ENCODE assay signal across 30 mouse cellular contexts in the genomic region with DNA sequence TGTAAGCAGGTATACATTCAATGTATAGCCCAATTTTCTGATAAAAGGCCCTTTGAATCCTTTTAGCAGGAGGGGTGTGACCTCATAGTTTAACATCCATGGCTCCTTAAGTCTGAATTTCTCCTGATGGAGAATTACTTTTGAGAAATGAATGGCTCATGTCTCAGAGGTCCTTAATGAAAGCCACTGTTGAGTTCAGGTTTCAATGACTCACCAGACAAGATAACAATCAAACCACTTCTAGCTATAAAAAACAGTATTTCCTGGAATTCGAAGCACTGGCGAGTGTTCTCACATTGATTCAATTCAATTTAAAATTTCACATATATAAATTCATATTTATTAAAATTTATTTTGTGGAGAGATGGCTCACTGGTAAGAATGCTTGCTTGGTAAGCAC. TPM values are rescaled to one million over a fixed set of nuclear protein-coding genes. Genes with fewer than 3 reads are reported as not detected.
DNase-seq lines count a peak whose midpoint lies in the region; ATAC-seq lines count a peak whose summit lies in the region.
"Had no signal": no experiment of that assay in that cellular context is flagged by ENCODE, and none has a peak within 500 bp of the region (broad histone marks: within the 10 kb centered on the region; RNA-seq: fewer than 3 reads in every experiment).

No protein-coding gene starts in this region.

- H3K4me3 ChIP-seq in forebrain, embryonic 13.5 days = no peak overlapping the region
- no peak overlapping the region for H3K4me3 ChIP-seq in forebrain, embryonic 16.5 days (replicated peaks; ENCODE audit: low read length)
- H3K4me3 ChIP-seq: embryonic facial prominence, embryonic 10.5 days; embryonic facial prominence, embryonic 13.5 days; erythroblast, embryonic 14.5 days; hindbrain, embryonic 13.5 days had no signal

- no peaks in the 10 kb centered on the region for H3K36me3 ChIP-seq in forebrain, embryonic 13.5 days (ENCODE audit: poor library complexity, severe bottlenecking)
- no peaks in the 10 kb centered on the region for H3K36me3 ChIP-seq in forebrain, embryonic 16.5 days (ENCODE audit: control insufficient read depth, insufficient read depth)
- H3K36me3 ChIP-seq: embryonic facial prominence, embryonic 10.5 days; embryonic facial prominence, embryonic 13.5 days; G1E; hindbrain, embryonic 13.5 days had no signal

- no peak for ATAC-seq in forebrain, embryonic 13.5 days
- ATAC-seq in forebrain, embryonic 16.5 days = no peak
- ATAC-seq: hindbrain, postnatal 0 days; inflammation-experienced regulatory T-cells, adult 6 months; intestine, embryonic 16.5 days; Patski had no signal

- H3K9ac ChIP-seq in forebrain, embryonic 13.5 days = no peak overlapping the region
- no peak overlapping the region for H3K9ac ChIP-seq in forebrain, embryonic 16.5 days (replicated peaks; ENCODE audit: low read depth, low read length)
- H3K9ac ChIP-seq: embryonic facial prominence, embryonic 13.5 days; hindbrain, embryonic 13.5 days had no signal

- peak overlapping the region; percentile 75; the same call in 1 of the 2 replicates for H3K27ac ChIP-seq in forebrain, embryonic 13.5 days
- H3K27ac ChIP-seq in forebrain, embryonic 16.5 days (ENCODE audit: low read length) = no peak overlapping the region
- H3K27ac ChIP-seq: embryonic facial prominence, embryonic 10.5 days; embryonic facial prominence, embryonic 13.5 days; hindbrain, embryonic 13.5 days; hindbrain, postnatal 0 days had no signal

- H3K4me2 ChIP-seq in forebrain, embryonic 13.5 days = no peak overlapping the region
- H3K4me2 ChIP-seq in forebrain, embryonic 16.5 days (ENCODE audit: low read length) = no peak overlapping the region
- H3K4me2 ChIP-seq: embryonic facial prominence, embryonic 13.5 days; heart, embryonic 11.5 days; hindbrain, embryonic 13.5 days had no signal

- no peaks in the 10 kb centered on the region for H3K9me3 ChIP-seq in forebrain, embryonic 13.5 days (replicated peaks)
- H3K9me3 ChIP-seq in forebrain, embryonic 16.5 days (ENCODE audit: control insufficient read depth, low read length) = no peaks in the 10 kb centered on the region
- H3K9me3 ChIP-seq: embryonic facial prominence, embryonic 10.5 days; embryonic facial prominence, embryonic 13.5 days; G1E; hindbrain, embryonic 13.5 days had no signal

- 49% methylated on average over 2 of the region's 2 CpGs for WGBS in forebrain, embryonic 13.5 days
- WGBS in forebrain, embryonic 16.5 days = 50% methylated on average over 2 of the region's 2 CpGs

- peaks cover 26% of the 10 kb centered on the region for H3K4me1 ChIP-seq in forebrain, embryonic 13.5 days
- peaks cover 13% of the 10 kb centered on the region for H3K4me1 ChIP-seq in forebrain, embryonic 16.5 days (replicated peaks; ENCODE audit: control insufficient read depth, insufficient read depth, low read length)

- DNase-seq in 3T3-L1 (ENCODE audit: low read depth, low spot score) = peak; percentile 53
- DNase-seq in 416B (ENCODE audit: low read depth) = peak; percentile 87
- peak; percentile 43 for DNase-seq in NIH3T3 (ENCODE audit: low read depth)
- no peak for DNase-seq in cerebellum, postnatal 25 days
- DNase-seq in cerebellum, adult 9-11 months = no peak
- DNase-seq: adrenal gland, postnatal 10 days; adrenal gland, postnatal 36 days; B cell, adult 2 months; cerebellum, adult 18-20 months; cerebellum, adult 9-10 months; cerebellum, postnatal 36 days; embryo, embryonic 11 days; gastrocnemius, postnatal 10 days; gastrocnemius, postnatal 36 days; kidney, adult 18-20 months; kidney, adult 9 months had no signal

- H3K27me3 ChIP-seq in forebrain, embryonic 13.5 days = no peaks in the 10 kb centered on the region
- H3K27me3 ChIP-seq in forebrain, embryonic 16.5 days (replicated peaks; ENCODE audit: control insufficient read depth, insufficient read depth, low read length) = no peaks in the 10 kb centered on the region
- H3K27me3 ChIP-seq: CH12.LX; embryonic facial prominence, embryonic 13.5 days; hindbrain, embryonic 13.5 days; Patski had no signal

RNA-seq across cellular contexts. Expression of a gene that starts 21.1 kb away (rescaled TPM):
- 51.7 and 53.4 TPM in 2 replicates for polyA plus RNA-seq in forebrain, embryonic 13.5 days (2015; fragmentation: Nextera tagmentation; extraction: Ambion mirVana)
- 63.5 and 67.3 TPM in 2 replicates for polyA plus RNA-seq in forebrain, embryonic 16.5 days (2015; fragmentation: Nextera tagmentation; extraction: Ambion mirVana)

RNA-seq across cellular contexts. Expression of a gene that starts 36.5 kb away (rescaled TPM):
- polyA plus RNA-seq in forebrain, embryonic 13.5 days (2015; fragmentation: Nextera tagmentation; extraction: Ambion mirVana) = not detected in 2 replicates
- 0.22 TPM in 1 of 2 replicates, not detected in the other for polyA plus RNA-seq in forebrain, embryonic 16.5 days (2015; fragmentation: Nextera tagmentation; extraction: Ambion mirVana)
- polyA plus RNA-seq: erythroblast, embryonic 14.5 days; G1E; heart, embryonic 11.5 days; heart, embryonic 14.5 days; hindbrain, embryonic 13.5 days; Patski had no signal

Comparison
In these comparisons a context has a peak if more than half of its experiments do, and no peak if none do; other contexts are left out.
1. DNase-seq: peak in 3T3-L1 (single experiment), 416B (single experiment) and NIH3T3 (single experiment); none in cerebellum, postnatal 25 days (0 of 2) and cerebellum, adult 9-11 months (single experiment).